9 mouse cellular contexts compared by ENCODE assay signal in genomic region chr3:62192466-62192865, GRCm38 (mm10).
A peak's percentile ranks its signal among the peaks of the same experiment; 100 is the strongest.
DNase-seq lines count a peak whose midpoint lies in the region; ATAC-seq lines count a peak whose summit lies in the region.
"Had no signal": no experiment of that assay in that cellular context is flagged by ENCODE, and none has a peak within 500 bp of the region (broad histone marks: within the 10 kb centered on the region; RNA-seq: fewer than 3 reads in every experiment).

No protein-coding gene starts in this region.

- no peak for DNase-seq in midbrain, embryonic 11.5 days (ENCODE audit: low spot score, missing footprints)
- DNase-seq in fibroblast of lung, adult 2 months (ENCODE audit: low read depth): peak; percentile 14
- DNase-seq in telencephalon, adult 2 months (ENCODE audit: low read depth, low spot score): peak; percentile 56
- no peak for DNase-seq in urinary bladder, adult 2 months (ENCODE audit: low spot score)
- DNase-seq in heart, adult 11 months: no peak

- H3K9me3 ChIP-seq in hindbrain, embryonic 16.5 days (ENCODE audit: control insufficient read depth, low read length): no peaks in the 10 kb centered on the region
- no peaks in the 10 kb centered on the region for H3K9me3 ChIP-seq in hindbrain, embryonic 13.5 days
- no peaks in the 10 kb centered on the region for H3K9me3 ChIP-seq in midbrain, embryonic 13.5 days
- H3K9me3 ChIP-seq in midbrain, embryonic 11.5 days (ENCODE audit: control insufficient read depth, low read length): no peaks in the 10 kb centered on the region
- H3K9me3 ChIP-seq: embryonic facial prominence, embryonic 15.5 days had no signal

- ATAC-seq in hindbrain, embryonic 16.5 days: 0 out of 2 replicates have a peak, but pooled peaks have one; percentile 52
- ATAC-seq in hindbrain, embryonic 13.5 days (ENCODE audit: low FRiP score): no peak
- ATAC-seq in midbrain, embryonic 13.5 days: peak; percentile 72; the same call in 1 of the 2 replicates
- no peak for ATAC-seq in midbrain, embryonic 11.5 days (ENCODE audit: low FRiP score)

- H3K27me3 ChIP-seq in hindbrain, embryonic 16.5 days (replicated peaks; ENCODE audit: control insufficient read depth, insufficient read depth, low read length): no peaks in the 10 kb centered on the region
- no peaks in the 10 kb centered on the region for H3K27me3 ChIP-seq in hindbrain, embryonic 13.5 days
- H3K27me3 ChIP-seq in midbrain, embryonic 13.5 days: no peaks in the 10 kb centered on the region
- no peaks in the 10 kb centered on the region for H3K27me3 ChIP-seq in midbrain, embryonic 11.5 days (ENCODE audit: control insufficient read depth, insufficient read depth, low read length)
- H3K27me3 ChIP-seq: embryonic facial prominence, embryonic 15.5 days had no signal

- H3K36me3 ChIP-seq in hindbrain, embryonic 16.5 days (ENCODE audit: control insufficient read depth, insufficient read depth, low read length): no peaks in the 10 kb centered on the region
- no peaks in the 10 kb centered on the region for H3K36me3 ChIP-seq in hindbrain, embryonic 13.5 days
- H3K36me3 ChIP-seq in midbrain, embryonic 13.5 days: no peaks in the 10 kb centered on the region
- no peaks in the 10 kb centered on the region for H3K36me3 ChIP-seq in midbrain, embryonic 11.5 days (ENCODE audit: control insufficient read depth, insufficient read depth, low read length)
- H3K36me3 ChIP-seq: embryonic facial prominence, embryonic 15.5 days had no signal

- no peak overlapping the region for H3K4me2 ChIP-seq in hindbrain, embryonic 16.5 days (ENCODE audit: low read length)
- H3K4me2 ChIP-seq in hindbrain, embryonic 13.5 days: no peak overlapping the region
- H3K4me2 ChIP-seq in midbrain, embryonic 13.5 days (replicated peaks): no peak overlapping the region
- H3K4me2 ChIP-seq in midbrain, embryonic 11.5 days: no peak overlapping the region
- H3K4me2 ChIP-seq: embryonic facial prominence, embryonic 15.5 days had no signal

- WGBS in hindbrain, embryonic 16.5 days: 36% methylated on average over 1 of the region's 1 CpGs
- whole genome bisulfite sequencing in hindbrain, embryonic 13.5 days: 40% methylated on average over 1 of the region's 1 CpGs
- WGBS in midbrain, embryonic 13.5 days: 20% methylated on average over 1 of the region's 1 CpGs
- WGBS in midbrain, embryonic 11.5 days: 56% methylated on average over 1 of the region's 1 CpGs

- no peak overlapping the region for H3K9ac ChIP-seq in hindbrain, embryonic 16.5 days (ENCODE audit: low read depth, low read length)
- no peak overlapping the region for H3K9ac ChIP-seq in hindbrain, embryonic 13.5 days
- H3K9ac ChIP-seq in midbrain, embryonic 13.5 days (replicated peaks): no peak overlapping the region
- no peak overlapping the region for H3K9ac ChIP-seq in midbrain, embryonic 11.5 days (ENCODE audit: low read length)
- H3K9ac ChIP-seq: embryonic facial prominence, embryonic 15.5 days had no signal

- no peaks in the 10 kb centered on the region for H3K4me1 ChIP-seq in hindbrain, embryonic 16.5 days (ENCODE audit: control insufficient read depth, insufficient read depth, low read depth, low read length)
- no peaks in the 10 kb centered on the region for H3K4me1 ChIP-seq in hindbrain, embryonic 13.5 days (replicated peaks)
- H3K4me1 ChIP-seq in midbrain, embryonic 13.5 days (replicated peaks): no peaks in the 10 kb centered on the region
- no peaks in the 10 kb centered on the region for H3K4me1 ChIP-seq in midbrain, embryonic 11.5 days (ENCODE audit: control insufficient read depth, insufficient read depth, low read length)
- H3K4me1 ChIP-seq: embryonic facial prominence, embryonic 15.5 days had no signal

- H3K27ac ChIP-seq in hindbrain, embryonic 16.5 days (ENCODE audit: low read depth, low read length): no peak overlapping the region
- H3K27ac ChIP-seq in hindbrain, embryonic 13.5 days: no peak overlapping the region
- H3K27ac ChIP-seq in midbrain, embryonic 13.5 days: no peak overlapping the region
- no peak overlapping the region for H3K27ac ChIP-seq in midbrain, embryonic 11.5 days (ENCODE audit: low read depth, low read length)
- H3K27ac ChIP-seq: embryonic facial prominence, embryonic 15.5 days had no signal

- H3K4me3 ChIP-seq in hindbrain, embryonic 16.5 days (ENCODE audit: low read length): no peak overlapping the region
- no peak overlapping the region for H3K4me3 ChIP-seq in hindbrain, embryonic 13.5 days
- H3K4me3 ChIP-seq in midbrain, embryonic 13.5 days (replicated peaks): no peak overlapping the region
- no peak overlapping the region for H3K4me3 ChIP-seq in midbrain, embryonic 11.5 days (ENCODE audit: low read depth, low read length)
- H3K4me3 ChIP-seq: embryonic facial prominence, embryonic 15.5 days had no signal

Comparison
In these comparisons a context has a peak if more than half of its experiments do, and no peak if none do; other contexts are left out.
1. ATAC-seq: peak in hindbrain, embryonic 16.5 days (single experiment) and midbrain, embryonic 13.5 days (single experiment); none in hindbrain, embryonic 13.5 days (single experiment) and midbrain, embryonic 11.5 days (single experiment).
2. DNase-seq: peak in fibroblast of lung, adult 2 months (single experiment) and telencephalon, adult 2 months (single experiment); none in midbrain, embryonic 11.5 days (single experiment), urinary bladder, adult 2 months (single experiment) and heart, adult 11 months (single experiment).